Mouse (Mus musculus) stomach, embryonic 16.5 days (tissue): ENCODE measurements at regions not wholly inside any gene's neighbourhood (a gene's known extent, or its start where the extent isn't known, plus 50 kb on each side); places are given as distances from the start of the nearest gene placed in this dataset.

Source experiments
- ATAC-seq: fragments of 200-750 bp; cut with Nextera tagmentation; 2 replicates; pipeline ENCODE4 v1.8.0; 2017; ENCODE audit warnings: moderate number of reproducible peaks, moderate TSS enrichment; ENCODE audit not compliant: insufficient read depth, low FRiP score
- H3K27ac ChIP-seq: fragments of 300-500 bp; sonication (generic); 2 replicates; pipeline ENCODE4 v1.5.1; 2014; ENCODE audit warnings: low read length
- H3K27me3 ChIP-seq: fragments of 300-500 bp; sonication (generic); 2 replicates; pipeline ENCODE4 v1.6.1; 2014; ENCODE audit warnings: low read length, control low read depth, mixed read lengths; ENCODE audit not compliant: control insufficient read depth, insufficient read depth
- H3K36me3 ChIP-seq: fragments of 300-500 bp; sonication (generic); 2 replicates; pipeline ENCODE4 v1.6.1; 2014; ENCODE audit warnings: low read length; ENCODE audit not compliant: control insufficient read depth, insufficient read depth
- H3K4me1 ChIP-seq: fragments of 300-500 bp; sonication (generic); 2 replicates; pipeline ENCODE4 v1.6.1; 2014; ENCODE audit warnings: low read length, control low read depth, mixed read lengths; ENCODE audit not compliant: control insufficient read depth, insufficient read depth
- H3K4me2 ChIP-seq: fragments of 300-500 bp; sonication (generic); 2 replicates; pipeline ENCODE4 v1.6.1; 2014; ENCODE audit warnings: low read depth, low read length, mixed read lengths
- H3K4me3 ChIP-seq: fragments of 300-500 bp; sonication (generic); replicated peaks from 2 replicates; pipeline ENCODE4 v1.5.1; 2014; ENCODE audit warnings: mild to moderate bottlenecking, low read length
- H3K9ac ChIP-seq: fragments of 300-500 bp; sonication (generic); 2 replicates; pipeline ENCODE4 v1.6.1; 2014; ENCODE audit warnings: low read length
- H3K9me3 ChIP-seq: fragments of 300-500 bp; sonication (generic); replicated peaks from 2 replicates; pipeline ENCODE4 v1.6.1; 2016; ENCODE audit warnings: low read length, control low read depth; ENCODE audit not compliant: control insufficient read depth
- WGBS: fragments of 180-500 bp; shearing (Covaris S2); extraction: QIAGEN DNeasy Blood & Tissue Kit; methylation state at CpG from one replicate; pipeline ENCODE4 v1.1.7; 2014; 5-methylcytosine and 5-hydroxymethylcytosine counted together

GRCm38 (mm10) chr4:137194106-137194505, 83.2 kb upstream of the Wnt4 start:
- WGBS, result 81% methylated on average over 11 of the region's 11 CpGs
- no peak overlapping the region for H3K9ac ChIP-seq
- no peak overlapping the region for H3K27ac ChIP-seq
- H3K27me3 ChIP-seq, result no peaks in the 10 kb centered on the region
- H3K4me2 ChIP-seq, result no peak overlapping the region
- no peak for ATAC-seq
- no peak overlapping the region for H3K4me3 ChIP-seq
- no peaks in the 10 kb centered on the region for H3K36me3 ChIP-seq
- no peaks in the 10 kb centered on the region for H3K4me1 ChIP-seq
- H3K9me3 ChIP-seq, result no peaks in the 10 kb centered on the region

GRCm38 (mm10) chr4:137190625-137191024, 86.7 kb upstream of the Wnt4 start:
- Histone ChIP-seq H3K4me1 (no peaks in the 10 kb centered on the region), H3K36me3 (no peaks in the 10 kb centered on the region), H3K27ac (no peak overlapping the region), H3K27me3 (no peaks in the 10 kb centered on the region), H3K9ac (no peak overlapping the region), H3K9me3 (no peaks in the 10 kb centered on the region), H3K4me3 (no peak overlapping the region), H3K4me2 (no peak overlapping the region)
- WGBS, result 80% methylated on average over 10 of the region's 10 CpGs
- no peak for ATAC-seq

GRCm38 (mm10) chr4:137189801-137190200, 87.5 kb upstream of the Wnt4 start:
- Histone ChIP-seq H3K9me3 (no peaks in the 10 kb centered on the region), H3K4me1 (no peaks in the 10 kb centered on the region), H3K9ac (no peak overlapping the region), H3K4me2 (no peak overlapping the region), H3K4me3 (no peak overlapping the region), H3K27ac (no peak overlapping the region), H3K36me3 (no peaks in the 10 kb centered on the region), H3K27me3 (no peaks in the 10 kb centered on the region)
- ATAC-seq, result no peak
- WGBS, result 96% methylated on average over 4 of the region's 4 CpGs

GRCm38 (mm10) chr4:137189058-137189457, 88.2 kb upstream of the Wnt4 start:
- Histone ChIP-seq H3K4me2 (no peak overlapping the region), H3K27ac (no peak overlapping the region), H3K36me3 (no peaks in the 10 kb centered on the region), H3K4me3 (no peak overlapping the region), H3K27me3 (no peaks in the 10 kb centered on the region), H3K9me3 (no peaks in the 10 kb centered on the region), H3K4me1 (peaks cover 7% of the 10 kb centered on the region), H3K9ac (no peak overlapping the region)
- 62% methylated on average over 6 of the region's 6 CpGs for WGBS
- ATAC-seq, result no peak

- H3K36me3 ChIP-seq, result no peaks in the 10 kb centered on the region
- H3K4me3 ChIP-seq, result no peak overlapping the region
- no peak overlapping the region for H3K9ac ChIP-seq
- 59% methylated on average over 3 of the region's 3 CpGs for WGBS
- H3K4me2 ChIP-seq, result no peak overlapping the region
- no peak for ATAC-seq
- no peak overlapping the region for H3K27ac ChIP-seq
- peaks cover 20% of the 10 kb centered on the region for H3K4me1 ChIP-seq
- H3K27me3 ChIP-seq, result no peaks in the 10 kb centered on the region
- H3K9me3 ChIP-seq, result no peaks in the 10 kb centered on the region
Measured at GRCm38 (mm10) chr4:137187592-137187991, 89.7 kb upstream of the Wnt4 start.

- Histone ChIP-seq H3K4me1 (peaks cover 21% of the 10 kb centered on the region), H3K4me2 (no peak overlapping the region), H3K9ac (no peak overlapping the region), H3K36me3 (no peaks in the 10 kb centered on the region), H3K4me3 (no peak overlapping the region), H3K9me3 (no peaks in the 10 kb centered on the region), H3K27me3 (no peaks in the 10 kb centered on the region), H3K27ac (no peak overlapping the region)
- 80% methylated on average over 9 of the region's 9 CpGs for WGBS
- ATAC-seq, result no peak
Measured at GRCm38 (mm10) chr4:137187051-137187450, 90.2 kb upstream of the Wnt4 start.

GRCm38 (mm10) chr4:137185001-137185400, 92.3 kb upstream of the Wnt4 start:
- Histone ChIP-seq H3K27ac (peak overlapping the region; percentile 43; the same call in 1 of the 2 replicates), H3K9me3 (no peaks in the 10 kb centered on the region), H3K4me2 (no peak overlapping the region), H3K27me3 (no peaks in the 10 kb centered on the region), H3K9ac (peak overlapping the region; percentile 26; the same call in 1 of the 2 replicates), H3K4me3 (no peak overlapping the region), H3K36me3 (no peaks in the 10 kb centered on the region), H3K4me1 (peaks cover 24% of the 10 kb centered on the region)
- no peak for ATAC-seq
- 88% methylated on average over 4 of the region's 4 CpGs for WGBS

GRCm38 (mm10) chr4:137183181-137183850, 94.0 kb upstream of the Wnt4 start:
- Histone ChIP-seq H3K36me3 (no peaks in the 10 kb centered on the region), H3K27me3 (no peaks in the 10 kb centered on the region), H3K4me1 (peaks cover 24% of the 10 kb centered on the region), H3K4me2 (no peak overlapping the region), H3K9ac (no peak overlapping the region), H3K9me3 (no peaks in the 10 kb centered on the region), H3K27ac (peak overlapping the region; percentile 43), H3K4me3 (no peak overlapping the region)
- WGBS, result 35% methylated on average over 10 of the region's 10 CpGs
- peak; percentile 33; the same call in 1 of the 2 replicates for ATAC-seq

- Histone ChIP-seq H3K27me3 (no peaks in the 10 kb centered on the region), H3K9me3 (no peaks in the 10 kb centered on the region), H3K36me3 (no peaks in the 10 kb centered on the region), H3K4me2 (no peak overlapping the region), H3K27ac (0 out of 2 replicates have a peak overlapping the region, but pooled peaks have one; percentile 47), H3K9ac (no peak overlapping the region), H3K4me3 (no peak overlapping the region), H3K4me1 (peaks cover 24% of the 10 kb centered on the region)
- ATAC-seq, result no peak
- 70% methylated on average over 14 of the region's 14 CpGs for WGBS
Measured at GRCm38 (mm10) chr4:137182547-137182946, 94.7 kb upstream of the Wnt4 start.
